Mouse (Mus musculus) kidney, adult 2 months (tissue): ENCODE measurements around the gene Ptpn14.

Source experiments
- CTCF ChIP-seq: fragments of 200-500 bp; conservative IDR thresholded peaks from 2 replicates; pipeline ENCODE4 v1.5.1; 2011; ENCODE audit warnings: low read depth, mild to moderate bottlenecking, control low read depth, low read length, moderate library complexity, mixed read lengths; ENCODE audit not compliant: insufficient read depth, insufficient read length
- POLR2A ChIP-seq: fragments of 200-500 bp; IDR thresholded peaks from one replicate; pipeline ENCODE4 v1.6.1; 2011; ENCODE audit warnings: low read depth, low read length, control low read depth

DNA sequence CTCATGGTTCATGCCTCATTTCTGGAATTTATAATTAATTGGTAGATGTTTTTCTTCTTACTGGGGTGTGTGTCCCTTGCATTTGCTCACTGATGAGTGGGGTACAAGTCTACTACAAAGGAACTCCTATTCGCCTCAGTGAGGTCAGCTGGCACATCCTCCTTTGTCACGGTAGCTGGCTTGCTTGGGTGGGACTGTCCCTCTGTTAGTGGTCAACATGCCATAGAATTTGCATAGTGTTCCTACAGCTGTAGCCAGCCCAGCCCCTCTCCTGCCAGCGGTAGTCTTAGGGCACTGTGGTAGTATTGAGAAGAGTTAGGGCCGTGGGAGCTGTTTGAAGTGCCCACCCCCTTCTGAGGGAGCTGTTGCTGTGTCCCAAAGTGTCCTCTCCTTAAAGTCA, 73.2 kb downstream of the Ptpn14 start:
- no peak for TF ChIP-seq POLR2A
- TF ChIP-seq CTCF: no peak
